Comparison of ENCODE assay signal across 9 mouse cellular contexts in genomic region chr9:44087761-44088455, GRCm38 (mm10). TPM values are rescaled to one million over a fixed set of nuclear protein-coding genes. Genes with fewer than 3 reads are reported as not detected.
DNase-seq lines count a peak whose midpoint lies in the region; ATAC-seq lines count a peak whose summit lies in the region.
"Had no signal": no experiment of that assay in that cellular context is flagged by ENCODE, and none has a peak within 500 bp of the region (broad histone marks: within the 10 kb centered on the region; RNA-seq: fewer than 3 reads in every experiment).

No protein-coding gene starts in this region.

- no peak overlapping the region for H3K4me3 ChIP-seq in midbrain, embryonic 11.5 days (ENCODE audit: low read depth, low read length)
- H3K4me3 ChIP-seq in midbrain, embryonic 14.5 days (replicated peaks; ENCODE audit: low read depth, low read length), result no peak overlapping the region
- H3K4me3 ChIP-seq in heart, embryonic 10.5 days, result peak overlapping the region; percentile 78
- H3K4me3 ChIP-seq: midbrain, embryonic 12.5 days had no signal

- H3K36me3 ChIP-seq in midbrain, embryonic 11.5 days (ENCODE audit: control insufficient read depth, insufficient read depth, low read length), result no peaks in the 10 kb centered on the region; the same call in 1 of the 2 replicates
- no peaks in the 10 kb centered on the region for H3K36me3 ChIP-seq in midbrain, embryonic 14.5 days (ENCODE audit: control insufficient read depth, insufficient read depth, low read length)
- H3K36me3 ChIP-seq in heart, embryonic 10.5 days, result peaks cover 39% of the 10 kb centered on the region
- H3K36me3 ChIP-seq: midbrain, embryonic 12.5 days had no signal

- H3K4me2 ChIP-seq in midbrain, embryonic 11.5 days, result no peak overlapping the region
- H3K4me2 ChIP-seq in midbrain, embryonic 14.5 days (ENCODE audit: low read length), result no peak overlapping the region
- H3K4me2 ChIP-seq: midbrain, embryonic 12.5 days had no signal

- peaks cover 28% of the 10 kb centered on the region for H3K27me3 ChIP-seq in midbrain, embryonic 11.5 days (ENCODE audit: control insufficient read depth, insufficient read depth, low read length)
- H3K27me3 ChIP-seq in midbrain, embryonic 14.5 days (ENCODE audit: control insufficient read depth, insufficient read depth, low read length), result peaks cover 23% of the 10 kb centered on the region
- peaks cover 27% of the 10 kb centered on the region; the same call in 1 of the 2 replicates for H3K27me3 ChIP-seq in heart, embryonic 10.5 days (ENCODE audit: insufficient read depth, poor library complexity, severe bottlenecking)

- peak; percentile 57 for DNase-seq in adrenal gland, postnatal 10 days
- DNase-seq in adrenal gland, postnatal 25 days, result no peak
- peak; percentile 76 for DNase-seq in midbrain, embryonic 11.5 days (ENCODE audit: low spot score, missing footprints)
- DNase-seq in midbrain, embryonic 14.5 days, result no peak
- DNase-seq in heart, embryonic 10.5 days (ENCODE audit: low spot score), result peak; percentile 88
- DNase-seq in left cerebral cortex, postnatal 25 days (ENCODE audit: low spot score in 2 of 2), result peak; percentile 62 to 89
- no peak for DNase-seq in spleen, postnatal 14 days (ENCODE audit: low spot score in 2 of 2)
- DNase-seq in thymus, postnatal 0 days (ENCODE audit: low spot score), result no peak

- ATAC-seq in midbrain, embryonic 11.5 days (ENCODE audit: low FRiP score), result no peak
- ATAC-seq in midbrain, embryonic 14.5 days (ENCODE audit: low FRiP score, low TSS enrichment), result no peak

- intact Hi-C loops in left cerebral cortex, postnatal 25 days (cut with DNase I), result loop anchor here (2.0 kb wide), 1 partner anchor 21 kb away; the partner anchor contains the start of gene Usp2

- H3K9me3 ChIP-seq in midbrain, embryonic 11.5 days (ENCODE audit: control insufficient read depth, low read length), result no peaks in the 10 kb centered on the region
- no peaks in the 10 kb centered on the region for H3K9me3 ChIP-seq in midbrain, embryonic 14.5 days (ENCODE audit: control insufficient read depth, low read length)
- no peaks in the 10 kb centered on the region for H3K9me3 ChIP-seq in heart, embryonic 10.5 days
- H3K9me3 ChIP-seq: midbrain, embryonic 12.5 days had no signal

- 9% methylated on average over 15 of the region's 15 CpGs for WGBS in midbrain, embryonic 11.5 days
- 13% methylated on average over 15 of the region's 15 CpGs for WGBS in midbrain, embryonic 14.5 days
- 5% methylated on average over 15 of the region's 15 CpGs for WGBS in heart, embryonic 10.5 days

- no peak overlapping the region for H3K9ac ChIP-seq in midbrain, embryonic 11.5 days (ENCODE audit: low read length)
- H3K9ac ChIP-seq in midbrain, embryonic 14.5 days (replicated peaks; ENCODE audit: low read length), result no peak overlapping the region
- H3K9ac ChIP-seq: midbrain, embryonic 12.5 days had no signal

- H3K27ac ChIP-seq in midbrain, embryonic 11.5 days (ENCODE audit: low read depth, low read length), result no peak overlapping the region
- H3K27ac ChIP-seq in midbrain, embryonic 14.5 days (replicated peaks; ENCODE audit: low read depth, low read length), result no peak overlapping the region
- H3K27ac ChIP-seq in heart, embryonic 10.5 days, result peak overlapping the region; percentile 92
- H3K27ac ChIP-seq: midbrain, embryonic 12.5 days had no signal

- H3K4me1 ChIP-seq in midbrain, embryonic 11.5 days (ENCODE audit: control insufficient read depth, insufficient read depth, low read length), result peaks cover 20% of the 10 kb centered on the region
- H3K4me1 ChIP-seq in midbrain, embryonic 14.5 days (ENCODE audit: control insufficient read depth, insufficient read depth, low read length), result peaks cover 7% of the 10 kb centered on the region
- H3K4me1 ChIP-seq in heart, embryonic 10.5 days, result peaks cover 73% of the 10 kb centered on the region

RNA-seq across cellular contexts. Expression of gene Mfrp, which starts 13.6 kb away (rescaled TPM):
- under 1 TPM in 1 of 2 experiments, not detected in 1; 0.30 TPM for total RNA-seq in adrenal gland, postnatal 10 days (2021)
- total RNA-seq in adrenal gland, postnatal 25 days (2021), result not detected in 2 replicates
- polyA plus RNA-seq in midbrain, embryonic 11.5 days (2014; fragmentation: Nextera tagmentation; extraction: Ambion mirVana), result not detected in 2 replicates
- 0.09 and 0.11 TPM in 2 replicates for polyA plus RNA-seq in midbrain, embryonic 14.5 days (2014; fragmentation: Nextera tagmentation; extraction: Ambion mirVana)
- polyA plus RNA-seq in heart, embryonic 10.5 days (2016; fragmentation: Nextera tagmentation; extraction: Ambion mirVana), result 0.21 TPM in 1 of 2 replicates, not detected in the other
- 1 to 10 TPM in 1 of 2 experiments, under 1 TPM in 1; 0.55 to 1.6 TPM for total RNA-seq in left cerebral cortex, postnatal 25 days (2021)
- not detected in 2 replicates for polyA plus RNA-seq in thymus, postnatal 0 days (2015; fragmentation: Nextera tagmentation; extraction: Ambion mirVana)
- polyA plus RNA-seq: midbrain, embryonic 12.5 days had no signal

RNA-seq across cellular contexts. Expression of gene C1qtnf5, which starts 19.1 kb away (rescaled TPM):
- 10 to 100 TPM; 16.7 to 21.9 TPM for total RNA-seq in adrenal gland, postnatal 10 days (2021)
- 9.9 and 10.9 TPM in 2 replicates for total RNA-seq in adrenal gland, postnatal 25 days (2021)
- polyA plus RNA-seq in midbrain, embryonic 11.5 days (2014; fragmentation: Nextera tagmentation; extraction: Ambion mirVana), result 0.85 and 0.99 TPM in 2 replicates
- polyA plus RNA-seq in midbrain, embryonic 14.5 days (2014; fragmentation: Nextera tagmentation; extraction: Ambion mirVana), result 3.7 and 4.0 TPM in 2 replicates
- polyA plus RNA-seq in heart, embryonic 10.5 days (2016; fragmentation: Nextera tagmentation; extraction: Ambion mirVana), result 0.50 TPM in 1 of 2 replicates, not detected in the other
- 10 to 100 TPM; 23.1 to 26.1 TPM for total RNA-seq in left cerebral cortex, postnatal 25 days (2021)
- 1.2 and 2.0 TPM in 2 replicates for polyA plus RNA-seq in thymus, postnatal 0 days (2015; fragmentation: Nextera tagmentation; extraction: Ambion mirVana)

RNA-seq across cellular contexts. Expression of gene Usp2, which starts 21.1 kb away (rescaled TPM):
- 10 to 100 TPM; 36.4 to 52.2 TPM for total RNA-seq in adrenal gland, postnatal 10 days (2021)
- 20.9 and 22.8 TPM in 2 replicates for total RNA-seq in adrenal gland, postnatal 25 days (2021)
- 7.3 and 9.7 TPM in 2 replicates for polyA plus RNA-seq in midbrain, embryonic 11.5 days (2014; fragmentation: Nextera tagmentation; extraction: Ambion mirVana)
- 6.6 and 9.4 TPM in 2 replicates for polyA plus RNA-seq in midbrain, embryonic 14.5 days (2014; fragmentation: Nextera tagmentation; extraction: Ambion mirVana)
- 36.1 and 59.0 TPM in 2 replicates for polyA plus RNA-seq in heart, embryonic 10.5 days (2016; fragmentation: Nextera tagmentation; extraction: Ambion mirVana)
- 100 to 1,000 TPM in 1 of 2 experiments, 10 to 100 TPM in 1; 72.3 to 106 TPM for total RNA-seq in left cerebral cortex, postnatal 25 days (2021)
- 7.4 and 13.1 TPM in 2 replicates for polyA plus RNA-seq in thymus, postnatal 0 days (2015; fragmentation: Nextera tagmentation; extraction: Ambion mirVana)

RNA-seq across cellular contexts. Expression of gene Gm49380, which starts 25.4 kb away (rescaled TPM):
- under 1 TPM in 1 of 2 experiments, not detected in 1; 0.51 TPM for total RNA-seq in adrenal gland, postnatal 10 days (2021)
- total RNA-seq in adrenal gland, postnatal 25 days (2021), result 0.82 and 1.5 TPM in 2 replicates
- 0.23 and 0.36 TPM in 2 replicates for polyA plus RNA-seq in midbrain, embryonic 11.5 days (2014; fragmentation: Nextera tagmentation; extraction: Ambion mirVana)
- polyA plus RNA-seq in midbrain, embryonic 14.5 days (2014; fragmentation: Nextera tagmentation; extraction: Ambion mirVana), result 0.11 and 0.12 TPM in 2 replicates
- 0.07 and 0.18 TPM in 2 replicates for polyA plus RNA-seq in heart, embryonic 10.5 days (2016; fragmentation: Nextera tagmentation; extraction: Ambion mirVana)
- total RNA-seq in left cerebral cortex, postnatal 25 days (2021), result under 1 TPM; 0.14 to 0.27 TPM
- 0.05 and 0.10 TPM in 2 replicates for polyA plus RNA-seq in thymus, postnatal 0 days (2015; fragmentation: Nextera tagmentation; extraction: Ambion mirVana)

RNA-seq across cellular contexts. Expression of gene Rnf26, which starts 25.4 kb away (rescaled TPM):
- total RNA-seq in adrenal gland, postnatal 10 days (2021), result 10 to 100 TPM; 29.3 to 35.5 TPM
- total RNA-seq in adrenal gland, postnatal 25 days (2021), result 30.3 and 36.4 TPM in 2 replicates
- polyA plus RNA-seq in midbrain, embryonic 11.5 days (2014; fragmentation: Nextera tagmentation; extraction: Ambion mirVana), result 49.5 and 56.4 TPM in 2 replicates
- polyA plus RNA-seq in midbrain, embryonic 14.5 days (2014; fragmentation: Nextera tagmentation; extraction: Ambion mirVana), result 25.7 and 29.9 TPM in 2 replicates
- polyA plus RNA-seq in heart, embryonic 10.5 days (2016; fragmentation: Nextera tagmentation; extraction: Ambion mirVana), result 53.6 and 55.8 TPM in 2 replicates
- 10 to 100 TPM; 30.6 to 31.5 TPM for total RNA-seq in left cerebral cortex, postnatal 25 days (2021)
- 52.3 and 53.4 TPM in 2 replicates for polyA plus RNA-seq in thymus, postnatal 0 days (2015; fragmentation: Nextera tagmentation; extraction: Ambion mirVana)

Comparison
In these comparisons a context has a peak if more than half of its experiments do, and no peak if none do; other contexts are left out.
1. DNase-seq: peak in adrenal gland, postnatal 10 days (single experiment), midbrain, embryonic 11.5 days (single experiment), heart, embryonic 10.5 days (single experiment) and left cerebral cortex, postnatal 25 days (2 of 2); none in adrenal gland, postnatal 25 days (single experiment), midbrain, embryonic 14.5 days (single experiment), spleen, postnatal 14 days (0 of 2) and thymus, postnatal 0 days (single experiment).